Mouse (Mus musculus) granulocyte monocyte progenitor cell, adult 5-6 weeks (primary cell): Measurements from ENCODE around the gene Tbc1d20. TPM values are rescaled to one million over a fixed set of nuclear protein-coding genes. Genes with fewer than 3 reads are reported as not detected.
"Not testable (repeated sequence)": the region's sequence is repeated elsewhere in the genome, so short reads cannot be mapped to it uniquely, and the experiment has no call there.

ENCODE experiments used
- ATAC-seq: replicated peaks from 2 replicates; pipeline ENCODE4 v1.8.0; 2016; ENCODE audit warnings: mild to moderate bottlenecking, moderate TSS enrichment, inconsistent platforms; ENCODE audit not compliant: poor library complexity, severe bottlenecking
- total RNA-seq, 2 experiments: library from RNA; stranded (forward) in 1 of 2; stranded (reverse) in 1 of 2; fragments of 200-712, 200-1000 nt in 1 of 2; fragments of >200 nt in 1 of 2; fragmentation: Nextera tagmentation in 1 of 2; gene quantifications; 2 replicates each; pipeline ENCODE4 v1.2.3; 2014 to 2017

Gene Tbc1d20
- total RNA-seq (2014; fragmentation: Nextera tagmentation) = 26.4 and 28.7 TPM in 2 replicates
- 18.6 and 18.8 TPM in 2 replicates for total RNA-seq (2017)

DNA sequence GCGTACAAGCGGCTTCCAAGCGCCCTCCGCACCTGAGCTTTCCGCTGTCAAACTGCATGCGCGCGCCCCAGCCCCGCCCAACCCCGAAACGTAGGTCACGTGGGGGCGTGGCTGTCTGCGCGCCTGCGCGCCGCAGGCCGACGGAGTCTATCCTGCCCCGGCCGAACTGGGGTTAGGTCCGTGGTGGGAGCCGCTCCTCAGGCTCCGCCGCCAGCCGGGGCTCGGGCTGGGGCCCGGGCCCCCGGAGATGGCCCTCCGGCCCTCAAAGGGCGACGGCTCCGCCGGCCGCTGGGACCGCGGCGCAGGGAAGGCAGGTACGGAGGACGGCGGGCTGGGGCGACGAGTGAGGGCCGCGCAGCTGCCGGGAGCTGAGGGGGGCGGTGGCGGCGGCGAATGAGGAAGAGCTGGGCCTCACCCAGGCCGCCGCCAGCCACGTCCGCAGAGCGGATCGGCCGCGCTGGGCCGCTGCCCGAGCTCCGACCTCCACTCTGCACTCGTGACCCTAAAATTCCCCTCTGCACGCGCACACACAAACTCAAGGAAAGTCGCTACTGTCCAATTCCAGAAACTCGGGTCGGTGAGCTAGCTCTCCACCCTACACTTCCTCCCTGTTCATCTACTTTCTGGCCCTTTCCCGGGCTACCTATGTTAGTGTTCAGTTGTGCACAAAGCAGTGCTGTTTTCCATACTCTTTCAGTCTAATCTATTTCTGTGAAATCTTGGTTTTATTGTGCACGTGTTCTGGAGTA, at the start of gene Tbc1d20:
Tbc1d20 (plus strand) TSS at position 102 of the 749 bp plus-strand sequence.
- ATAC-seq = peak; percentile 72

DNA sequence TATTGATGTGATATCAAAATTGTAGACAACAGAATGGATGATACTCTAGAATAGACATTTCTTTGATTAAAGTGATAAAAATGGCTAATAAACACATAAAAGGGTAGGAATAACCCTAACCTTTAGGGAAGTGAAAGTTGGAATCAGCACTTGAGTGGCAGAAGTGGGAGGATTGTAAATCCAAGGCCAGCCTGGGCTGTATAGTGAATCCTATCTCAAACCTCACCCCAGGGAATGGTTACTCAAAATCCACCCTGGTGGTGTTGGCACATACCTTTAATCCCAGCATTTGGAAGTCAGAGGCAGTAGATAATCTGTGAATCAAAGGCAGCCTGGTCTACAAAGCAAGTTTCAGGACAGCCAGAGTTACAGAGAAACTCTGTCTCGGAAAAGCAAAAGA, 46.4 kb upstream of the Tbc1d20 start:
- ATAC-seq = peak; percentile 72

DNA sequence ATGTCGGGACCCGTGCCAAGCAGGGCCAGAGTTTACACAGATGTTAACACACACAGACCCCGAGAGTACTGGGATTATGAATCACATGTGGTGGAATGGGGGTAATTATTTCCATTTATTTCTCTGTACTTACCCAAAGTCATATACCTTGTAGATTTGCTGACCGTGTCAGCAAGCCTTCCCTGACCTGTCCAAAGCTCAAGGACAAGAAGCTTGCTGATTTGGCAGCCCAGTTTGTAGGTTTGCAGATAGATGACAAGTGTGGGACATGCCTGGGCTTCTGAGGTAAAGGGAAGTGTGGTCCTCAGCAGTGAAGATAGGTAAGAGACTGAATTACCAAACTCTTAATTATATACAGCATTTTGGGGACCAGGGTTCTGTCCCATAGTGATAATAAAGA, 43.1 kb upstream of the Tbc1d20 start:
- ATAC-seq = no peak

DNA sequence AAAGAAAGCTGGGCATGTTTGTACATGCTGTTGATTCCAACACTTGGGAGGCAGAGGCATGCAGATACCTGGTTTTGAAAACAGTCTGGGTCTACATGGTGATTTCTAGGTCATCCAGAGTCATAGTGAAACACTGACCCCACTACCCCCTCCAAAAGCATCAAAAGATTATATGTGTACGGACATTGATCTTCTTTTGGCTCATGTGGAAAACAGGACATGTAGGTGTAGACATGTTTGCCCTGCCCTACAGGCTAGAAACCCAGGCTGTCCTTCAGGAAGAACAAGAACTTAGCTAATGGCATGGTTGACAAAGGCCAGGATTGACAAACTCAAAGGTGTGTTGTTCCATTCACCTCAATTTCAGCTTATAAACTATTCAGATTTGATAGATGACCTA, 33.9 kb upstream of the Tbc1d20 start:
- ATAC-seq = no peak

DNA sequence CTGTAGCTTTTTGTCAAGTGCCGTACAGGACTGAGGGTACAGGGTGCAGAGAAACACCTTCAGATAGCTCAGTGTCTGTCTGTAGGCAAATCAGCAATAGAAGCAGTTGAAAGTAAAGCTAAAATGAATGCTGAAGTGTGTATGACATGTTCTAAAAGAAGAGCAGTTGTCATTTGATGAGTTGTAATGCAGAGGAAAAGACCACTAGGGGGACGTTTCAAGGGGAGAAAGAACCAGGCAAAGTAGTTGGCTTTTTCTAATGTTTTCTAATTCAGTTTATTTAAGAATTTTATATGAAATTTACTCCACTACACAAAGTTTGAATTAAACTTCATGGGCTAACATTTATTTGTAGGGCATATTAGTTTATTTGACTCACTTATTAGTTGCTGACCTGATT, 20.0 kb upstream of the Tbc1d20 start:
- no peak for ATAC-seq

DNA sequence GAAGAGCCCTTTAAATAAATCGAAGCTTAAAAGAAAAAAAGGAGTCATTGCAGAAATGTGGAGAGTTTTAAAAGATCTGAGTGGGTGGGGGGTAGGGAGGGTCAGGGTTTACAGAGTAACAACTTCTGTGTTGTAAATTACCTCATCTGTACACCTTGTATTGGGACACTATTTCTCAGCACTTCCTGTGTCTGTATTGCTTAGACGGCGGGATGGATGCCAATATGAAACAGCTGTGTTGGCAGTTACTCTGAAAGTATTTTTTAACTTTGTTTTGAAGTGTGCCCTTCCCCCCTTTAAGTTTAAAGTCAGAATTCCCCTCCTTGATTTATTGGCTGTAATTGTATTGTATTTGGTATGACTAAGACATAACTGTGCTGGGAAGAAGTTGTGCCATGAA, 12.2 kb upstream of the Tbc1d20 start:
- 0 out of 2 replicates have a peak, but pooled peaks have one; percentile 17 for ATAC-seq

DNA sequence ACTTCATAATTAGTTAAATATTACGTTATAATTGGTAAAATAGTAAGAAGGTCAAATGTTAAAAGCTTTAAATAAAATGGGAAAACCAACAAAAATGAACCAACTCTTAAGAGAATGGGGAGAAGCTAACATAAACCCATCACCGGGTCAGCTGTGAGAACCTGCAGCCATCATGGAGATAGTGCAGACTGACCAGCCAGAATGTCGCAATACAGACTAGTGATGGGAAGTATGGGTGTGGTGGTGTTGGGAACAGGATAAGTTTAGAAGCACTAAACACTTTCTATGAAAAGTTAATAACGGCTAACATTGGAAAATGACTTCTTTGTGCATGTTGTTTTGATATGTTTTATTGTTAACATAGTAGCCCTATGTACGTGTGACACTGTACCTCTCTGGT, 6.1 kb upstream of the Tbc1d20 start:
- no peak for ATAC-seq

DNA sequence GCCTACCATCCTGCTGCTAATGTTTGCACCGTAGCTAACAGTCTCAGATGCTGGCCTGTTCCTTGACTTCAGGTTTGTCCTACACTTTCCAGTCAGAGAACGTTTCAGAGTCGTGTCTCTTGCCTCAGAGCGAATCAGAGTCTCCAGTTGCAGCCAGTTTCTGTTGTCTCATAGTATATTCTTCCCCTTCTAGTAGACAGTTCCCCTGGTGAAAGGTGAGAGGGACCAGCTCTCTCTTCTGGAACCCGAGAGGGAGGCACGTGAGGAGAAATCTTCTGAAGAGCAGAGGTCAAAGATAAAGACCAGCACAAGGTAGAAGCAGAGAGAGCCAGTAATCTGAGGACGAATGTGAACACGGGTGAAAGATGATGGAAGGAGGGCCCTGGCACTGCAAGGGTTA, 5.6 kb upstream of the Tbc1d20 start:
- no peak for ATAC-seq

DNA sequence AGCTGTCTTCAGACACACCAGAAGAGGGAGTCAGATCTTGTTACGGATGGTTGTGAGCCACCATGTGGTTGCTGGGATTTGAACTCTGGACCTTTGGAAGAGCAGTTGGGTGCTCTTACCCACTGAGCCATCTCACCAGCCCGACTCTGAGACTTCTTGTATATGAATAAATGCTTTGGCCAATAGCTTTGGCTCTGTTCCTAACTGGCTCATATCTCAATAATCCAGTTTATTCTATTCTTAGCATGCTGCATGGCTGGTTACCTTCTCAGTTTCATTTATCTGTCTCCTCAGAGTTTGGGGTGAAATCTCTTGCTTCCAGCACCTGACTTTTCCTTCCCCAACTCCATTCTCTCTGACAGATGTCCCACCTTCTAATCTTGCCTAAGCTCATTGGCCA, 4.0 kb upstream of the Tbc1d20 start:
- ATAC-seq = not testable (repeated sequence)

DNA sequence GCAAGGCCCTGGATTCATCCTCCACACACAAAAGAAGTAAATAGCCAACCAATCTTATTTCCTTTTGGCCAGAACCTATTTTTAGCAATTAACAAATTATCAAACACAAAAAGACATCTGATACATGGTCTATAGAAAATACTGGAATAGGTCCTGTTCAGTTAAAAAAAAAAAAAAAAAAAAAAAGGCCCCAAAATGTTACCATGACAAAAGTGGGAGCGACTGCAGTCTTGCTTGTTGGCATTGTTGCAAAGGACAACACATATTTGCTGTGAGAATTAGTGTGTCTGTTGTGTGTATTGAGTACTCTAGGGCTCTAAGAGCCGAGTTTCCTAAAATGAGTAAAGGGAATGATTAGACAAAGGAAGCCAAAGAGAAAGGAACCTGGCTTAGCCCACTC, 1.2 kb upstream of the Tbc1d20 start:
- ATAC-seq = no peak

DNA sequence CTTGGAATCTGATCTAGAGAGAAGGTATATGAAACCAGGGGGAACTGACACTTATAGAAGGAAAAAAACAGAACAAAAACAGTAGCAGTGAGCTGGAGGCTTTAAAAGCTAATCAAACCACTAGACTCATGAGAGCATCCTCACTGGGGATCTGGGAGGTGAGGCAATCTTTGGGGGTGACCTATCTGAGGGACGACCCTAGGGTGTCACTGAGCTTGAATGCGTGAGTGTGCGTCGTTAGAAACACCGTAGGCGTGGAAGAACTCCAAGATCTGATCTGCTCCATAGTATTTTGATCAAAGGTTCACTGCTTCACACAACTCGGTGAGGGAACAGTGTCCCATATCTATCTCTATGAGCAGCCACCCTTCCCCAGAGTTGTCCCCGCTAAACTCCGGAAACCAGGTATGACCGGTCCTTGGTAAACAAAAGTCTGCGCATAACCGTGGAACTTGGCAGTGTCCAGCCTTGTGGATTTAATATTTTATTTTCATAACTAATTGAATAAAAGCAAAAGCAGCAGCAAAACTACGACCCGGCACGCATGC, 375 bp upstream of the Tbc1d20 start:
- ATAC-seq = peak; percentile 38

DNA sequence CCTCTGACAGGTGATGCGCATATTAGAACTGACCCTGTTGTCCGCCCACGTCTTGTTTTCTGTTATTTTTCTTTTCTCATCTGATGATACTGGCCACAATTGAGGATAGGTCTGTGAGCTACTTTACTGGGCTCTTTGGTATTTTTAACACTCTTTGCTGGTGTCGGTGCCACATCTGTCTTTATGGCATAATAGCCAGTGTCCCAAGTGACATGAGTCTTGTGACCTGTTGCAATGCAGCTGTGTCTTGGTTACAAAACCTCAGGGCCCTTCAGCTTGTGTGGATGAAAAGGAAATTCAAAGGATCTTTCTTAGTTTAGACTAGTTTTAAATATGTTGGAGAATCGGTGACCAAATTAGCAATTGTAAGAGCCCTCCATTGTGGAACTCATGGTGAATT, 913 bp downstream of the Tbc1d20 start:
- peak; percentile 70 for ATAC-seq

DNA sequence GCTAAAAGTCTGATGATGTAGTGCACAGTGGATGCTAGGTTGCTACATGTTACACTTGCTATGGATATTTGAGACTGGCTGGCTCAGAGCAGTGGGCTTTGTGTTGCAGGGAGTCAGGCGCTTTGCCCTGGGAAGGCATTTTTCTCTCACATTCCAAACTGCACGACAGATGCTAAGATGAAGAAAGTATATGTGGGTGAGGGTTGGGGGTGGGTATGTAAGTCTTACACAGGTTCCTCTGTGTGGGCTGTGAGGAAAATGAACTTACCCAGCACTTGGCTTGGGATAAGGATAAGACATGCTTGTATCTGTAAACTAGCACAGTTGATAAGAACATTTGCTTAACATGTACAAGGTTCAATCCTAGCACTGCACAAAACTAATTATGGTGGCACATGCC, 9.2 kb downstream of the Tbc1d20 start:
- ATAC-seq = no peak

DNA sequence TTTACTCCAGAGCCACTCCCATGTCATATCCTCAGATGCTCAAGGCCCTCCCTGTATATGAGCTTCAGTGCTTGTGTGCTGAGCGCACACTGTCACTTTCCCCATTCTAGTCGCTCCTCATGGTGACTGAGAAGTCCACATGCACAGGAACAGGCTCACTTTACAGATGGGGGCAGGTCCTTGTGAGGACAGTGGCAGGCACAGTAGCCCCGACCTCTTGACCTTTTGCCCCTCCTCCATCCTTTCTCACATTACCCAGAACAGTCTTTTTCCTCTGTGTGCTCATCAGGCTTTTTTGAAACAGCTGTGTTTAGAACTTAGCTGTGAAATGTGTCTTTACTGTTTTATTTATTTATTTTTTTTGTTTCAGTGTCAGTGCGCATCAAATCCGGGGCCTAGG, 10.2 kb downstream of the Tbc1d20 start:
- ATAC-seq = no peak

DNA sequence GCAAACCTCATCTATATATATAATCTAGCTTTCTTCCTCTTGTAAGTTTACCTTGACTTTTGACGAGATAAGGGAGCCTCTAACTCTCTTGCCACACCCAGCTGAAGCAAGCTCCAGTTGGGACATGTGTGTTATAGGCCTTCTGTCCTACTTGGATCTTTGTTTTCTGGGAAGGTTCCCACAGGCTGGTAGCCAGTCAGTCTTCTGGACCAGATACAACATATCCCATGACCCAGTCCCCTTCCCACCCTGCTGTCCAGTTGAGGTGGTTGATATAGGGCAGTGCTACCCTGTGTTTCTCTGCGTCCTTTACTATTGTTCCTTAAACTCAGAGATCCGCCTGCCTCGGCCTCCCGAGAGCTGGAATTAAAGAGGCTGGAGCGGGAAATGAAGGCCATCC, 11.9 kb downstream of the Tbc1d20 start:
- ATAC-seq = no peak

DNA sequence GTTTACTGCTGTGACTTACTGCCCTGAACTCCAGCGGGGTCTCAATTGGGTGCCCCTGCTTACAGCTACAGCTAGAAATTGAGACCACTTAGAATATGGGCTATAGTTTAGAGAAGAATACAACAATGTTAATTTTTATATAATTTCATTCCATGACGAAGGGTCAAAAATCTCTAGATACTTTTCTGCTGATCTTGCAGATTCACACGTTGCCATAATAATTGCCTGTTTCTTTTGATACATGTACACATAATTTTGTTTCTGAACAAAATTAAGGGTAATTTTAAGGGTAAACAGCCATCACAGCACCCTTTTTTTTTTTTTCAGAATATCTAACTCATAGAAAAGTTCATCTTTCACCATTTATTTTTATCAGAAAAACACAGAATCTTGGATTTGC, 13.6 kb downstream of the Tbc1d20 start:
- no peak for ATAC-seq

DNA sequence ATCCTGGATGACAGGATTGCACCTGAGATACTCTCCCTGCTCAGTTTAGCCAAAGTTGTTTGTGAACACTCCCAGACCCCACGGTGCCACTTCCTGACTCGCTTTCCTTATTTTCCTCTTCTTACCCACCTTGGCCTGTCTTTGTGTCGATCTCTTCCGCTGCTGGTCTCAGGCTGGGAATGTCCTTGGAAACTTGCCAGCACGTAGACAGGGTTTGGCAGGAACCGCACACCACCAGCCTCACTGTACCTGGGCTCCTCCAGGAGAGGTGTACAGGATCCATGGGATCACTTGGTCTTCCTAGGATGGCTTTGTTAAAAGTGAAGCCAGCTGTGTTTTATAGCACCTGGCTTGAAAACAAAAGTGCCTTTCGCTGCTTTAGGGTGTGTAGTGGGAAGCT, 19.4 kb downstream of the Tbc1d20 start:
- no peak for ATAC-seq

DNA sequence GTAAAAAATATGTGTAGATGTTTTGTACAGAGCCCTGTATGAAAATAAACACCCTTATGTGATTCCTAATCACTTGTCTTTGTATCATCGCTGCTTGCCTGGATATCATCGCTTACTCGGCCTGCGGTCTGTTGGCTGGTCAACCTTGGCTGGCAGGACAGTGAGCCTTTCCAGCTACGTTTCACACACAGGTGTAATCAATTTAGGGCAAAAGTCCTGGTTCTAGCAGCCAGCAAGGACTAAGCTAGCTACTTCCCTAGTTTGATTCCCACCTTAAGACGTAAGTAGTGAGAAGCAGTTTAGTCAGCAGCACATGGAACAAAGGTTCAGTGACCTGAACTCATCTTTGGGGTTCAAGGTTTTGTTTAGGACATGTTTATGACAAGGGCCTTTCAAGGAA, 20.3 kb downstream of the Tbc1d20 start:
- no peak for ATAC-seq

DNA sequence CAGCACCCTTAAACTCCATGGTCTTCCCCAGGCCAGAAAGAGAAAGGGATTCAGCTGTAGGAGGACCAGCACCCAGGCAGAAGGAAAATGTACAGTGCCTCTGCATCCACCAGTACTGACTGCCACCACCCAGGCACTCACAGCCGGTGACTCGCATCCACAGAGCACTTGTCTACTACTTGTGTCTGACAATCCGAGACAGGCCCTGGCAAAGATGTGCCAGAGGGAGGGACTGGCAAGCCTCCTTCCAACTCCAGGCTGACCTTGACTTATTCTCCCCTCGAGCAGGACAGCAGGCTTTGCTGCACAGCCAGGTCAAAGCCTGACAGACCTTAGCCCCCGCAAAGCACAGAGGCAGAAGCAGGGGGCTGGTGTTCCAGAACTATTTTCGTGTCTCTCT, 23.4 kb downstream of the Tbc1d20 start:
- no peak for ATAC-seq

DNA sequence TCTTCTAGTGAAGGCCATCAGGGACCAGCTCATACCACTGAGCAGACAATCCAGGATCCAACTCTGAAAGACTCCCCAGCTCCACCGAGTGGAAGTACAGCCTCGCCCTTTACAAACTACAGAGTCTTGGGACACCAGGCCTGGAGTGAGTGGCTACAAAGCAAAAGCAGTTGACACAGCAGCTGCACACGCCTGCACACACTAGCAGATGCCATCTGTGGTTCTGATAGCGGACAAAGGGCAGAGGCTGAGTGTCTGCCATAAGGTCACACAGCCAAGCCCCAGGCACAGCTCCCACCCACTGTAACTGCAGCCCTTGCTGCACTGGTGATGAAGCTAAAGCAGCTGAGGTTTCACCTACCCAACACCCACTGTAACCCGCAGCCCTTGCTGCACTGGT, 27.9 kb downstream of the Tbc1d20 start:
- no peak for ATAC-seq

DNA sequence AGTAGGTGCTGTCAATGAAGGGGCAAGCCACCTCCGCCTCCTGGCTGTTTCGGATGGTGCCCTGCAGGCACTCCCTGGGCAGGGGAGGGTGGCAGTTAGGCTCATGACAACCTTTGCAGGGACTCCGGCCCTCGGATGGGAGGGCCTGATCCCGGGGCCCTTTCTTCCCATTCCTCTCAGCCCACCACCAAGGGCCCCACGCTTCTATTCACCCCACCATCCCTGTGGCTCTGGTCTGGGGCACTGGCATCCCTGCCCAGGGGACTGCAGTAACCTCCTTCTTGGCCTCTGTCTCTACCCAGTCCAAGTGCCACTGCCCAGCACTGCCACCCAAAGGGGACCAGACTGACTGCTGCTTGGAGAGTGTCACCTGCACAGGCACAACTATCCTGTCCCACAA, 28.6 kb downstream of the Tbc1d20 start:
- no peak for ATAC-seq

DNA sequence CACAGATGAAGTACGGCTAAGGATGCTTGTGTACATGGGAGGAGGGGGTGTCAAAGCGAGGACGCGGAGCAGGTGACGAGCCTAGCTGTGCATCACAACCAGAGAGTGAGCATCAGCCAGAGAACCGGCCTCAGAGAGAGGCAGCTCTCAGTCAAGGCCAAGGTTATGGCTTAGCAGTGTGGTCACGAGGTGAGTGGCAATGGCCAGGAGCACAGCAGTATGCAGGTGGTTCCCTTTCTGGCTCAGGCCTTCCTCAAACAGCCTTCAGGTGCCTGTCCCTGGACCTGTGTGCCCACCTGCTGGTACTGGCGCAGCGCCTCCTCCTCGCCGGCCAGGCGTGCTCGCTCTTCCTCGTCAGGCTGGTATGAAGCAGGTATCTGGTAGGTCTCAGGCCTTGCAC, 30.3 kb downstream of the Tbc1d20 start:
- no peak for ATAC-seq
